Mouse (Mus musculus): ENCODE data around the gene Gm8247. TPM values are rescaled to one million over a fixed set of nuclear protein-coding genes. Genes with fewer than 3 reads are reported as not detected.
"Not testable (repeated sequence)": the region's sequence is repeated elsewhere in the genome, so short reads cannot be mapped to it uniquely, and the experiment has no call there.

Gene Gm8247
- polyA plus RNA-seq (2015; fragmentation: Nextera tagmentation; extraction: Ambion mirVana), result 0.34 and 0.40 TPM in 2 replicates

DNA sequence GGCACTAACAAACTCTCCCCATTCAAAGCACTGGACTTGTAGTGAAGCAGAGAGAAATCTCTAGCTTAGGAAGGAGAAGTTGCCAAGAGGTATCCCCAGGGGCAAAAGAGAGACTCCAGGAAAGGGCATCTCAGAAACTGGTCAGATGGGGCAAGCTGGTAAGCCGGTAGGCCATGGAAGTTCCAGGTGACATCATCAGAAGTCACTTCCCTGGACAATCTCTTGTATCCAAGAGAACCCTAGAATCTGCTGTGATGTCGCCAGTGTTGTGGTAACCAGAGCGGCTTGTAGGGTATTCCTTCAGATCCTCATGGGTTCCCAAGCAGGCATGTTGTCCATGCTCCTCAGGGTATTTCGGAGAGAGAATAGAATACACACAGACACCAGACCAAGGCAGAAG is at the start of gene Gm8247:
TSS of gene Gm8247 (plus strand) at position 301 of the 400 bp plus-strand sequence.
- not testable (repeated sequence) for H3K4me3 ChIP-seq; H3K9ac ChIP-seq; H3K4me2 ChIP-seq; H3K27me3 ChIP-seq; H3K4me1 ChIP-seq (replicated peaks); H3K27ac ChIP-seq (replicated peaks); H3K36me3 ChIP-seq; H3K9me3 ChIP-seq; ATAC-seq (ENCODE audit: low FRiP score, low read depth)
- 91% methylated on average over 4 of the region's 4 CpGs for WGBS

DNA sequence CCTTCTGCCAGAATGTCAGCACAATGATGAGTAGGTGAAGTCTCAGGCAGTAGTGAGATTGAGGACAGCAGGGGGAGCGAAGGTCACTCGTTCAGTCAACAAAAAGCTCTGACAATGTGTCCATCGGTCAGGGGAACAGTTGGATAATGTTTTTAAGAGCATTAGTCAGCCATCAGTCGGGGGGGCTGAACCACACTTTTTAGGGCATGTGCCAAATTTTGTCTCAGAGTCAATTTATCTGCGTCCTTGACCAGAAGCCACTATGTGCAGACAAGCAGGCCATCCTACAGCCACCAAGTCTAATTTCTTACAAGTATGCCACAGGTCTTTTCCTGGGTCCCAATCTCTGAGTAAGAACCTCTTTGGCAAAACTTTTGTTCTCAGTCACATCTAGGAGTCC is 35.0 kb upstream of the Gm8247 start:
- H3K27ac ChIP-seq (replicated peaks); ATAC-seq (ENCODE audit: low FRiP score, low read depth); H3K9me3 ChIP-seq; H3K4me2 ChIP-seq; H3K36me3 ChIP-seq; H3K4me1 ChIP-seq (replicated peaks); H3K27me3 ChIP-seq; H3K4me3 ChIP-seq; H3K9ac ChIP-seq: not testable (repeated sequence)
- WGBS, result 86% methylated on average over 5 of the region's 5 CpGs

DNA sequence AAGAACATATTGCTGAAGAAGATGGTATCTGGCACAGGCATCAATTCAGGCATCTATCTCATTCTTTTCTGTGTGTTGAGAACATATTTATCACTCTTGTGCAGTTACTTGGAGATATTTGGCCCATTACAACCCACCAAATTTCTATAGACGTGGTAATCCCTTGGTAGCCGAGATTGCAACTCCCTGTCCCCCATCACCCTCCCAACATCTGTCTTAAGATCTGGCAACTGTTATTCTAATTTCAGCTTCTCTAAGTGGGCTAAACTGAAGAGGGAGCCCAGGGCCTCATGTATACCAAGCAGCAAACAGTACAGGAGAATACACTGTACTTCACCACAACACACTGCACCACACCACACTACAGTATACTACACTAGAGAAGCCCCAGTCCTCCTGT is 8.8 kb downstream of the Gm8247 start:
- 81% methylated on average over 2 of the region's 2 CpGs for WGBS
- H3K9ac ChIP-seq; H3K36me3 ChIP-seq; H3K27me3 ChIP-seq; ATAC-seq (ENCODE audit: low FRiP score, low read depth); H3K4me2 ChIP-seq; H3K4me1 ChIP-seq (replicated peaks); H3K4me3 ChIP-seq; H3K27ac ChIP-seq (replicated peaks); H3K9me3 ChIP-seq: not testable (repeated sequence)

DNA sequence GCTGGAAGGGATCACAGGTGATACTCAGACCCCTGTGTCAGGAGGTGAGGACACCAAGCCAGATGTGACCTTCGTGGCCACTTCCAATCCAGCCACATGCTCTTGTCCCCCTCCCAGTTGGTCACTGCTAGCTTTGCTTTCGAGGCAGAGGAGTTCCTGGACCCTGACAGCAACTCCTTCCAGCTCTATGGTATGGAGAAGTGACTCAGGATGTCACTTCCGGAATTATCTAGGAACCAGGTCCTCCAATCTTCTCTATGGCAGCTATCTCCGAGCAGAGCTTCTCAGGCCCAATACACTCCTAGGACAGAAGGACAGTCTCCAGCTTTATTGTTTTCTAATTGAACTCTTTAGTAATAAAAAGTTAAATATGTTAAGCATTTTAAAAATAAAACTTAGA is 44.8 kb downstream of the Gm8247 start, which contains the start of gene Gm5624:
TSS of gene Gm5624 (minus strand) at position 202 of the 400 bp plus-strand sequence.
- 78% methylated on average over 4 of the region's 4 CpGs for WGBS
- H3K27me3 ChIP-seq; H3K27ac ChIP-seq (replicated peaks); H3K9ac ChIP-seq; H3K4me1 ChIP-seq (replicated peaks); H3K9me3 ChIP-seq; ATAC-seq (ENCODE audit: low FRiP score, low read depth); H3K4me3 ChIP-seq; H3K36me3 ChIP-seq; H3K4me2 ChIP-seq: not testable (repeated sequence)

Other genes starting within 250 kb of the Gm8247 start
- gene Gm5930, start 244.6 kb upstream of the Gm8247 start, polyA plus RNA-seq (2015; fragmentation: Nextera tagmentation; extraction: Ambion mirVana), result not detected in 2 replicates
- gene Gm8229, start 217.8 kb upstream of the Gm8247 start, polyA plus RNA-seq (2015; fragmentation: Nextera tagmentation; extraction: Ambion mirVana), result not detected in 2 replicates
- gene Gm3371, start 172.5 kb upstream of the Gm8247 start, polyA plus RNA-seq (2015; fragmentation: Nextera tagmentation; extraction: Ambion mirVana), result not detected in 2 replicates
- not detected in 2 replicates for gene Gm8232, start 149.5 kb upstream of the Gm8247 start, polyA plus RNA-seq (2015; fragmentation: Nextera tagmentation; extraction: Ambion mirVana)
- gene BC061237, start 90.7 kb upstream of the Gm8247 start, polyA plus RNA-seq (2015; fragmentation: Nextera tagmentation; extraction: Ambion mirVana), result 0.20 and 0.23 TPM in 2 replicates
- gene Gm17093, start 64.9 kb upstream of the Gm8247 start, polyA plus RNA-seq (2015; fragmentation: Nextera tagmentation; extraction: Ambion mirVana), result not detected in 2 replicates
- gene Gm5624, start 44.8 kb downstream of the Gm8247 start, polyA plus RNA-seq (2015; fragmentation: Nextera tagmentation; extraction: Ambion mirVana), result not detected in 2 replicates
- gene Gm8257, start 123.3 kb downstream of the Gm8247 start, polyA plus RNA-seq (2015; fragmentation: Nextera tagmentation; extraction: Ambion mirVana), result not detected in 2 replicates
- not detected in 2 replicates for gene Gm8267, start 167.2 kb downstream of the Gm8247 start, polyA plus RNA-seq (2015; fragmentation: Nextera tagmentation; extraction: Ambion mirVana)